Mouse (Mus musculus) left cerebral cortex, postnatal 10 days (tissue): ENCODE measurements around the gene Snrpn. TPM values are rescaled to one million over a fixed set of nuclear protein-coding genes. Genes with fewer than 3 reads are reported as not detected.
"Not testable (repeated sequence)": the region's sequence is repeated elsewhere in the genome, so short reads cannot be mapped to it uniquely, and the experiment has no call there.

Experiments used
- DNase-seq, 2 experiments: peaks; one replicate each; pipeline ENCODE4 v3.0.0; 2021 to 2022; ENCODE audit warnings: low spot score in 2 of 2, mixed read lengths in 1 of 2; ENCODE audit errors: extremely low spot score in 1 of 2
- intact Hi-C: fragments of 180-260 bp; cut with DNase I; formaldehyde crosslinking; loops from one replicate; pipeline ENCODE4 v1.15.1; 2025
- total RNA-seq, 2 experiments: library from RNA; stranded (reverse); gene quantifications; 2 replicates each; pipeline ENCODE4 v1.2.3; 2021

The Snrpn gene
- total RNA-seq: 100 to 1,000 TPM; 863 to 896 TPM

DNA sequence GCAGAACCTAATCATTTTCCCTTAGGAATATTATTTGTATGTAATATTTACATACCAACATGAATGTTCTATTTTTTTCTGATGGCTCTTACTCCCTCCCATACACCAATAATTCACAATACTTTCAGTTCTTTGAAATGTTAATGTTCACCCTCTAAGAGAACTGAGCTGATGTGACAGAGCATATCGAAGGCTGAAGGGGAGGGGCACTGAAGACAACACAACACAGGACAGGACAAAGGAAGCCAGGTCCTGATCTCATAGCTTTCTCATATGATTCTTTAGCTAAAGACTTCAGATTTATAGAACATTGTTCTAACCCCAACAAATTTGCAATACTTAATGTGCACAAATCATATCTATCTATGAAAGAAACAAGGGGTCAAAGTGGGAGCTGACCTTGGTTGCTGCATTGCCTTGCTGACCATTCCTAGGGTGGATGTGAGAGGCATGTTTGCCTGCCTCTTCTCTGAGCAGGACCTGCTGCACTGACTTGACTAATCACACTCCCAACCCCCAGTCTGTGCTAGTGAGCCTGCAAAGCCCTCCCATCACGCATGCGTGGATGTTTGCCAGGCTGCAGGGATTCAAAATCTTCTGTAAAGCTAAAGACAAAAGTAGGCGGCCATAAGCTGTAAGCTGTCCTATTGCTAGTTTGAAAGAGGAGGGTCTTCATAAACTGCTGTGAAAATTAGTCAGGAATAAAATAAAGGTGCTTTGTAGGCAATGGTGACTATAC is at the start of gene Snrpn:
Gene Snrpn, minus strand, starts transcription at position 478 of the 739 bp plus-strand sequence.
- DNase-seq: no peak
- intact Hi-C loops: no loop called here

DNA sequence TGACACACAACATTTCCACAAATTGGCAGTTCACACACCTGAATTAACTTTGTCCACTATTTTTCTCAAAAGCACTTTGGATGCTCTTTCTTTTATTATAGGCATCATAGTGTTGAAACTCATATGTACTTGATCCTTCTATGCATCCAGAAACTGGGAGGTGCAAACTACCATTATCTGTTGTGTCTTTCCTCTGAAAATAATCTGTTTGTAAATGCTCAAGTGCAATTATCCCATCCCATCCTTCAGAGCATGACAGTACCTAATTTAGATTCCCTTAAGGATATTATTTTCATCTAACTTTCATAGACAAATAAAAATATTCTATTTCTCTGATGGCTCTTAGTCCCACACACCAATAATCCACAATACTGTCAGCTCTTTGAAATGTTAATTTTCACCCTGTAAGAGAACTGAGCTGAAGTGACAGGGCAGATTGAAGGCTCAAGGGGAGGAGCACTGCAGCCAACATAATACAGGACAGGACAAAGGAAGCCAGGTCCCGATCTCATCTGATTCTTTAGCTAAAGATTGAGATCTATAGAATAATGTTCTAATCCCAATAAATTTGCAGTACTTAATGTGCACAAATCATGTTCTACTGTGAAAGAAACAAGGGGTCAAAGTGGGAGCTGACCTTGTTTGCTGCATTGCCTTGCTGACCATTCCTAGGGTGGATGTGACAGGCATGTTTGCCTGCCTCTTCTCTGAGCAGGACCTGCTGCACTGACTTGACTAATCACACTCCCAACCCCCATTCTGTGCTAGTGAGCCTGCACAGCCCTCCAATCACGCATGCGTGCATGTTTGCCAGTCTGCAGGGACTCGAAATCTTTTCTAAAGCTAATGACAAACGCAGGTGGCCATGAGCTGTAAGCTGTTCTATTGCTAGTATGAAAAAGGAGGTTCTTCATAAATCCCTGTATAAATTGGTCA is 30.5 kb upstream of the Snrpn start:
- intact Hi-C loops: no loop called here
- DNase-seq: peak; percentile 34 to 40

DNA sequence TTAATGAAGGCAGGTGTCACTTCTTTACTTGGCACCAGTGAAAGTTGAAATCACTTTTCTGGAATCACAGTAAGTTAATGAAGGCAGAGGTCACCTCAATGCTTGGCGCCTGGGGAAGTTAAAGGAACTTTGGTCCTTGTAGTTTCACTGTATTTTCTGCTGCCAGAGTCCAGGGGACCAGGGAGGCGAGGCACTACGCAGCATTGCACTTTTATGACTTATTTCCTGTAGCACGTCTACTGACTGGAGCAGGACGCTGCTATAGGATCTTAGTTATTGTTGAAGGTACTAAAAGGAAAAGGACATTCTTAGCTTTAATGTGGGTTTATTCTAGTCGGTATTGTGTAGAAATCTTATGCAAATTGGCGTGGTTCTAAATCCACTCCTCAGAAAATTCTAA is 14.7 kb downstream of the Snrpn start:
- no peak for DNase-seq
- intact Hi-C loops: no loop called here

DNA sequence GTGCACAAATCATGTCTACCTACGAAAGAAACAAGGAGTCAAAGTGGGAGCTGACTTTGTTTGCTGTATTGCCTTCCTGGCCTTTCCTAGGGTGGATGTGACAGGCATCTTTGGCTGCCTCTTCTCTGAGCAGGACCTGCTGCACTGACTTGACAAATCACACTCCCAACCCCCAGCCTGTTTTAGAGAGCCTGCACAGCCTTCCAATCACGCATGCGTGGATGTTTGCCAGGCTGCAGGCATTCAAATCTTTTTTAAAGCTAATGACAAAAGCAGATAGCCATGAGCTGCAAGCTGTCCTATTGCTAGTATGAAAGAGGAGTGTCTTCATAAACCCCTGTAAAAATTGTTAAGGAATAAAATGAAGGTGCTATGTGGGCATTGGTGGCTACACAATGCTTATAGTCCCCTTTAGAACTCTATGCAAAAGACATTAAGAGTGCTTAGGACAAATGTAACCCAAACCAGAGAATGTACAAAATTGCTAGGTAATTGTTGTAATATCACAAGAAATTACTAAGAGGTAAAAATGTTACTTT is 16.9 kb downstream of the Snrpn start:
- DNase-seq, intact Hi-C loops: not testable (repeated sequence)

DNA sequence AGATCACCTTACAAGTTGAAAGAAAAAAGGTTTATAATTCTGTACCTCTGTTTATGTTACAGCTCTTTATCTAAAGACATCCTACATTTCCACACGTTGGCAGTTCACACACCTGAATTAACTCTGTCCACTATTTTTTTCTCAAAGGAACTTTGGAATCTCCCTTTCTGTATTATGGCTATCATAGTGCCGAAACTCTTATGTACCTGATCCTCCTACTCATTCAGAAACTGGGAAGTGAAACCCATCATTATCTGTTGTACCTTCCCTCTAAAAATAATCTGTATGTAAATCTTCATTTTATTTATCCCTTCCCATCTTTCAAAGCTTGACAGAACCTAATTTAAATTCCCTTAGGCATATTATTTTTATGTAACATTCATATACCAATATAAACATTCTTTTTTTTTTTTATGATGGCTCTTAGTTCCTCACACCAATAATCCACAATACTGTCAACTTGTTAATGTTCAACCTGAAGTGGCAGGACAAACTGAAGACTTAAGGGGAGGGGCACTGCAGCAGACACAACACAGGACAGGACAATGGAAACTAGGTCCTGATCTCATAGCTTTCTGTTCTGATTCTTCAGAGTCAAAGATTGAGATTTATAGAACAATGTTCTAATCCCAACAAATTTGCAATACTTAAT is 17.5 kb downstream of the Snrpn start:
- DNase-seq: no peak
- intact Hi-C loops: no loop called here

DNA sequence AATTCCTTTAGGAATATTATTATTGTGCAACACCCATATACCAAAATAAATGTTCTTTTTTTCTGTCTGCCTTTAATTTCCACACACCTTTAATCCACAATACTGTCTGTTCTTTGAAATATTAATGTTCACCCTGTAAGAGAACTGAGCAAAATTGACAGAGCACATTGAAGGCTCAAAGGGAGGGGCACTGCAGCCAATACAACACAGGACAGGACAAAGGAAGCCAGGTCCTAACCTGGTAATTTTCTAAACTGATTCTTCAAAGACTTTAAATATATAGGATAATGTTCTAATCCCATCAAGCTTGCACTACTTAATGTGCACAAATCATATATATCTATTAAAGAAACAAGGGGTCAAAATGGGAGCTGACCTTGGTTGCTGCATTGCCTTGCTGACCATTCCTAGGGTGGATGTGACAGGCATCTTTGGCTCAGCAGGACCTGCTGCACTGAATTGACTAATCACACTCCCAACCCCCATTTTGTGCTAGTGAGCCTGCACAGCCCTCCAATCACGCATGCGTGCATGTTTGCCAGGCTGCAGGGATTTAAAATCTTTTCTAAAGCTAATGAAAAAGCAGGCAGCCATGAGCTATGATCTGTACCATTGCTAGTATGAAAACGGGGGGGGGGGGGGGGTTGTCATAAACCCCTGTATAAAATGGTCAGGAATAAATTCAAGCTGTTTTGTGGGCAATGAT is 42.7 kb downstream of the Snrpn start:
- intact Hi-C loops: no loop called here
- peak in 1 of 2 experiments; percentile 16 for DNase-seq

DNA sequence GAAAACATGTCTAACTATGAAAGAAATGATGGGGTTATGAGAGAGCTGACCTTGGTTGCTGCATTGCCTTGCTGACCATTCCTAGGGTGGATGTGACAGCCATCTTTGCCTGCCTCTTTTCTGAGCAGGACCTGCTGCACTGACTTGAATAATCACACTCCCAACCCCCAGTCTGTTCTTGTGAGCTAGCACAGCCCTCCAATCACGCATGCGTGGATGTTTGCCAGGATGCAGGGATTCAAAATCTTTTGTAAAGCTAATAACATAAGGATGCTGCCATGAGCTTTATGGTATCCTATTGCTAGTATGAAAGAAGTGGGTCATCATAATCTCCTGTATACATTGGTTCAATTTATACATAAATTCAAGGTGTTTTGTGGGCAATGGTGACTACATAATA is 63.7 kb downstream of the Snrpn start:
- intact Hi-C loops: no loop called here
- no peak for DNase-seq

DNA sequence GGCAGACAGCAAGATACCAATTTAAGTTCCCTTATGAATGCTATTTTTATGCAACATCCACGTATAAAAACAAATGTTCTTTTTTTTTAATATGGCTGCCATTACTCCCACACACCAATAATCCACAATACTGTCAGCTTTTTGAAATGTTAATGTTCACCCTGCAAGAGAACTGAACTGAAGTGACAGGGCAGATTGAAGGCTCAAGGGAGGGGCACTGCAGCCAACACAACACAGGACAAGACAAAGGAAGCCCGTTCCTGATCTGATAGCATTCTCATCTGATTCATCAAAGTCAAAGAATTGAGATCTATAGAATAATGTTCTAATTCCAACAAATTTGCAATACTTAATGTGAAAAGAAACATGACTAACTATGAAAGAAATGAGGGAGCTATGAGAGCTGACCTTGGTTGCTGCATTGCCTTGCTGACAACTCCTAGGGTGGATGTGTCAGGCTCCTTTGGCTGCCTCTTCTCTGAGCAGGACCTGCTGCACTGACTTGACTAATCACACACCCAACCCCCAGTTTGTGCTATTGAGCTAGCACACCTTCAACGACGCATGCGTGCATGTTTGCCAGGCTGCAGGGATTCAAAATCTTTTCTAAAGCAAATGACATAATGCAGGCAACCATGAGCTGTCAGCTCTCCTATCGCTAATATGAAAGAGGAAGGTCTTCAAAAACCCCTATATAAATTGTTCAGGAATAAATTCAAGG is 92.4 kb downstream of the Snrpn start:
- DNase-seq: peak; percentile 36 to 54
- intact Hi-C loops: no loop called here

DNA sequence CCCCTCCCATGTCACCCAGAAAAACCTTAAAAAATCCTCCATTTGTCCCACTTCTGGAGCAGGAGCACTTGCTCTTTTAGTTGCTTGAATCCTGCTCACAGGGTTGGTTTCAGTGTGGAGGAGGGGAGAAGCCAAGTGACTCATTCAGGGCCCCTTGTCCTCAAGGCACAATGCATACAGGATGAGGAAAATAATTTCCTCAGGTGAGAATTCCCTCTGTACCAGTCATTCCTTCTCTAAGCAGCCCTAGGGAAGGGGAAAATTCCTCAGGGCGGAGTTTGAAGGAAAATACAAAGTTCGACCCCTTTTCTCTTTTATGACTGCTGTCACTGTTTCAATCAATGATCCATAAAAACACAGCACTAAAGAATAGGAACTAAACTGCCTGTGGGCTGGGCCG is 126.8 kb downstream of the Snrpn start:
- intact Hi-C loops: no loop called here
- no peak for DNase-seq

DNA sequence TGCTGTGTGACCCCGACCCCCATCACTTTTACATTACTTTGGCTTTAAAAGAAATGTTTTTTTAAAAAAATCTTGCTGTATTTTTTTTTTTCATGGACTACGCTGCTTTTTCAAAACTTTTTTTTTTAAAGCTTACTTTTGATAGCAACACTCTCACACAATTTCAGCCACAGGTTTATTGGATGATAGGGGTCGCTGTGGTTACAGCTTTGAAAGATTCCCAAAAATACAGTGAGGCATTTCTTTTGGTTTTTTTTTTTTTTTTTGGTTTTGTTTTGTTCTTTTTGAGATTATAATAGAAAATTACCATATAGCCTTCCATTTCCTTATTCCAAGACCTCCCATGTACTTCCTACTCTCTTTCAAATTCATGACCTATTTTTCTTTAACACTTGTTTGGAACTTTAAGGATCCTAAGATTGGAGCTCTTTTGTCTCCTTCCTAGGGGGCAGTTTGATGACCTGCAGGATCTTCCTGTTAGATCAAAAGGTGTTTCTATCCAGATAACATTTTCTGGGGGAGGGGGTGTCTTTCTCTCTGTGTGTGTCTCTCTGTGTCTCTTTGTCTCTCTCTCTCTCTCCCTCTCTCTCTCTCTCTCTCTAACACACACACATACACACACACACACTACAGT is 132.2 kb downstream of the Snrpn start:
- intact Hi-C loops: loop anchor here (10.0 kb wide), 1 partner anchor 237 kb away; no protein-coding TSS in a partner anchor
- no peak for DNase-seq

DNA sequence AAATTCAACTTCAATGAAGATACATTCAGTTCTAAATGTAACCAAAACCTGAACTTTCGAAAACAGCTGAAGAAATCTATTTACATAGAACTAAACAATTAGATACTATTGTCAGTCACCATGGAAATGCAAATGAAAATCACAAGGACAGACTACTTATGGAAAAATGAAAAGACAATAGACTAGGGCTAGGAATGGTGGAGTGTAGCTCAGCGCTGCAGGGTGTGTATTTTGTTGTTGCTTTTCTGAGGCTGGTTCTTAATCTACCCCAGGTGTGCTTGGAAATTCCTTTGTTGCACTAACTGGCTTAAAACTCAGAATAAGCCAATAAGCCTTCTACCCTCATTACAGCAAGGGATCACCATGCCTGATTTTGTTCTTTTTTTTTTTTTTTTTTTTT is 133.8 kb downstream of the Snrpn start:
- intact Hi-C loops: loop anchor here (10.0 kb wide), 1 partner anchor 239 kb away; no protein-coding TSS in a partner anchor
- DNase-seq: no peak

DNA sequence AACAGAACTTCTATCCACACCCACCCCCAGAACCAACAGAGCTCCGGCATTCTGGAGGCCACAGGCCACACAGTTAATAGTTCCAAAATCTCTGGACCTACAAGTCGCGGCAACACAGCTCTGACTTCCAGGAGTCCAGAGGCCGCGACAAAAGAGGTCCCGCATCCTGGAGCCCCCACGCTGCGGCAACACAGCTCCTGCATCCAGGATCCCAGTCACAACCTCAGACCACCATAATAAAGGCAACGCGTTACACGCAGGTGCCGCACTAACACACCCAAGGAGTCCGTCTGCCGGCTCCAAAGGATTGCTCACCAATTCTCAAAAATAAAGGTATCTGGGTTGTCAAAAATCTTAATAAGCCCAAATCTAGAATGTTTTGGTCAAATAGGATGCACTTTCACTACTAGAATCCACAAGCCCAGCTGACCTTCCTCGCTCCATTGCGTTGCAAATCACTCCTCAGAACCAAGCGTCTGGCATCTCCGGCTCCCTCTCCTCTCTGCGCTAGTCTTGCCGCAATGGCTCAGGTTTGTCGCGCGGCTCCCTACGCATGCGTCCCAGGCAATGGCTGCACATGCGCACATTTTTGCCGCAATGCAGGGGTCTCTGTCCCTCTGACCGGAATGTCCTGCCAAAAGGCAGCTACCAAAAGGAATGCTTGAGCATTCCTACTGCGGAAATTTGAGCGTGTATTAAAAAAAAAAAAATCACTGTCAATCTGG is 135.3 kb downstream of the Snrpn start, which contains the start of the genes Snurf and Gm38393:
Gene Snurf, minus strand, starts transcription at position 444 of the 725 bp plus-strand sequence.
Gene Gm38393, minus strand, starts transcription at position 459 of the 725 bp plus-strand sequence.
- intact Hi-C loops: loop anchor here (10.0 kb wide), 1 partner anchor 240 kb away; no protein-coding TSS in a partner anchor
- DNase-seq: peak; percentile 79 to 82

DNA sequence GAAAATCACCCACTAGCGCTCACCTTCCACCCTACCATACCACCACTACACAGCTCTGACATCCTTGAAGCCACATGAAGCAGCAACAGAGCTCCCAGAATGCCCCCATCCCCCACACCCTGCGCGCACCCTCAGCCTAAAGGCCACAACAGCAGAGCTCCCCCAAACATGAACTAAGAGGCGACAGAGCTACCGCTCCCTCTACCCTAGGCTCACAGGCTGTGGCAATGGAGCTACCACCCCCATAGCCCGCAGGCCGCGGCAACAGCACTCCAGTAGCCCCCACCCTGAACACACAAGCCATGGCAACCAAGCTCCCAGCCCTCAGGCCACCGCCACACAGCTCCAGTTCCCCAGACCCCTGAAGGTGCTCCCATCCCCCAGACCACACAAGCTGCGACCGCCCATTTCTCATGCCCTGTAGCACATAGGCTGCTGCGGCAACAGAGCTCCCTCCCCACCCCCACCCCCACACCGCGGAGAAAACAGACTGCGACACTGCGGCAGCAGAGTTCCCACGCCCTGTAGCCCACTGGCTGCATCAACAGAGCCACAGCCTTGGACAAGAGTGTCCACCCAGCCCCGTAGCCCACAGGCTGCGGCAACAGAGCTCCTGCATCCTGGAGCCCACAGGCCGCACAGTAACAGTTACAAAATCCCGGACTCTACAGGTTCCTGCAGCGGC is 136.0 kb downstream of the Snrpn start:
- peak; percentile 32 to 73 for DNase-seq
- intact Hi-C loops: loop anchor here (10.0 kb wide), 1 partner anchor 241 kb away; no protein-coding TSS in a partner anchor

DNA sequence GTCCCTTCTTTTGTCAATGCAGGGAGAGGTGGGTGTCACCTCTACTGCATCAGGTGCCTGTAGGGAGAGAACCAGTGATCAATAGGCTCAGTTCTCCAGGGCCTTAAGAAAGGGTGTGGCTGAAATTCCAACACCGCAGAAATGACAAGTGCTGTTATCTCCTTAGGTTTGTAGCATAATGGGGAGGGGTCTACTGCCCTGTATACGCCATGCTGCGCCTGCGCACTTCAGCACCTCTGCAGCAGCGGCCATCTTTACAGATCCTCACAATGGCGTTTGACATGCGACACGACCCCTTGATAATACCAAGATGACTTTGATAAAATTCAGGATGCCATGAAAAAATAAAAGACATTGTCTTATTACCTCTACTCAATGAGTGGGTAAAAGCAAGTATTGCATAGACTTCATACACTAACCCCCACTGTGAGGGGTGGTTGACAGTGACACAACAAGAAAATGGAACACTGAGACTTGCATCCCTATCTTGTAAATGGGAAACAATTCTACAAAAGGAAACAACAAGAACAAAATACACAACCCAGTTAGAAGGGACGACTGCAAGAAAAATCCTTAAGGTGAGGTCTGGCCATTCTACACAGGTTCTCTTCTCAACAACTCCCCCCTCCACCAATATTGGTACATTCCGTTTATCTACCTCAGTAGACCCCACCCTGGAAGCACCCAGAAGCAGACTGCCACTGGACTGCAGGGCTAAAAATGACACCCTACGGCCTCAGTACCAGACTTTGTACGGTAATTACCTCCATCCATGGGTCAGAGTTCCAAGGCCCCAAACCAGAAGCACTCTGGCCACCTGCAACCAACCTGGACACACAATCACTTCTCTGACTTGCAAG is 136.8 kb downstream of the Snrpn start:
- peak; percentile 22 to 40 for DNase-seq
- intact Hi-C loops: loop anchor here (10.0 kb wide), 1 partner anchor 242 kb away; no protein-coding TSS in a partner anchor

DNA sequence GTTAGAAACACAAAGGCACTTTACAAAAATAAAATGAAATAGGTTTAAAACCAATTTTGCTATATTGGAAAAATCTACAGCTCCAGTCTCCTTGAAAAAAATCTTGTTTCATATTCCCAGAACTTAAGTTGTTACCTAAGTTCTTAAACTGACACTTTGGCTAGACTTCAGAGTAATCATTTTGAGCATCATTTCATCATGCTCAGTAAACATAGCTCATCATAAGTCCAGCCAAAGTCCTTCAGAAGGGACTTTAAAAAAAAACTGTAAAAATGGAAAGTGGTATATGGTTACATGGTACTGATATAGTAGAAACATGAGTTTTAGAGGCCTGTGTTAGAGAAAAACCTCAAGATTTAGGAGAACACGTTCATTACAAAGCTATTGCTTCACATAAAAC is 161.4 kb downstream of the Snrpn start:
- intact Hi-C loops: no loop called here
- DNase-seq: no peak
